Mouse (Mus musculus) midbrain, embryonic 15.5 days (tissue): ENCODE data around the gene Sdk2. TPM values are rescaled to one million over a fixed set of nuclear protein-coding genes. Genes with fewer than 3 reads are reported as not detected.

Experiments used
- ATAC-seq: fragments of 200-750 bp; cut with Nextera tagmentation; replicated peaks from 2 replicates; pipeline ENCODE4 v1.8.0; 2017; ENCODE audit warnings: moderate TSS enrichment
- H3K27ac ChIP-seq: fragments of 300-500 bp; sonication (generic); 2 replicates; pipeline ENCODE4 v1.5.1; 2015; ENCODE audit warnings: mild to moderate bottlenecking, inconsistent platforms
- H3K27me3 ChIP-seq: fragments of 300-500 bp; sonication (generic); replicated peaks from 2 replicates; pipeline ENCODE4 v1.6.1; 2015; ENCODE audit warnings: inconsistent platforms
- H3K36me3 ChIP-seq: fragments of 300-500 bp; sonication (generic); replicated peaks from 2 replicates; pipeline ENCODE4 v1.6.1; 2015; ENCODE audit warnings: inconsistent platforms
- H3K4me1 ChIP-seq: fragments of 300-500 bp; sonication (generic); 2 replicates; pipeline ENCODE4 v1.6.1; 2015; ENCODE audit warnings: inconsistent platforms
- H3K4me2 ChIP-seq: fragments of 300-500 bp; sonication (generic); 2 replicates; pipeline ENCODE4 v1.6.1; 2015; ENCODE audit warnings: inconsistent platforms, mild to moderate bottlenecking, moderate library complexity
- H3K4me3 ChIP-seq: fragments of 300-500 bp; sonication (generic); 2 replicates; pipeline ENCODE4 v1.5.1; 2015; ENCODE audit warnings: mild to moderate bottlenecking, inconsistent platforms
- H3K9ac ChIP-seq: fragments of 300-500 bp; sonication (generic); 2 replicates; pipeline ENCODE4 v1.6.1; 2015; ENCODE audit warnings: mild to moderate bottlenecking, inconsistent platforms
- H3K9me3 ChIP-seq: fragments of 300-500 bp; sonication (generic); 2 replicates; pipeline ENCODE4 v1.6.1; 2016; ENCODE audit warnings: inconsistent platforms
- WGBS: fragments of 180-500 bp; shearing (Covaris S2); methylation state at CpG from one replicate; pipeline ENCODE4 v1.1.7; 2015; ENCODE audit warnings: mixed read lengths; 5-methylcytosine and 5-hydroxymethylcytosine counted together
- polyA plus RNA-seq: library from polyadenylated mRNA; unstranded; fragments of >200 nt; fragmentation: Nextera tagmentation; extraction: Ambion mirVana; gene quantifications from 2 replicates; pipeline ENCODE4 v1.2.1, GENCODE M21; 2015

Gene Sdk2
- polyA plus RNA-seq, 1 experiment from 2014 or later, result 6.0 TPM

DNA sequence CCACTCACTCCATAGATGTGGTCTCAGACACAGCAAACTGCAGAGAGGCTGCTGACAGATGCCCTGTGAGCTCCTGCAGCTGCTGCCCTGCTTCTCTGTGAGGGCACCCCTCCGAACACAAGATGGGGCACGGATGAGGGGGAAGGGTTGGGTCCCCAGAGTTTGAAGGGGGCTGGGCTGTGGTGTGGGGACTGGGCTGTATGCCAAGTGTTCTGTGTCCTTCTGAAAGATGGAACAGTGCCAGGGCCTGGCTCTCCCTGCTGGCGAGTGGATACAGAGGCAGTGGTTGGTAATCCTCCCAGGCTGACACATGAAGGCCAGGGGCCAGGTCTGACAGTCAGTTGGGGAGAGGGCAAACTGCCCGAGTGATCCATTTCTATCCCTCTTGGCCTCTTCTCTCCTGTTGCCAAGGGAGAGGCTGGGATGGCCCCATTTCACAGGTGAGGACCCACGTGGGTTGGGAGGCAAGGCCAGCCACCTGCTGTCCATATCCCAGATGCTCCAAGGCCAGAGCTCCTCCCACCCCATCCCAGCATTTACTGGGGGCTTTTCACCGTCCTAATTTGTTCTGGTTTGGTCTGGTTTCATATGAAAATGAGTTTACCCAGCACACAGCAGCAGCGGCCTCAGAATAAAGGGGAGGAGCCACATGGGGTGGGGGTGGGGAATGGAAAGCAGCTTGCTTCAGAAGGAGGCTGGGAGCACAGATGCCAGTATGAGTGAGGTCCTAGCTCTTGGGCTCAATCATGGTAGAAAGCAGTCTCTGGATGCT is 84.9 kb downstream of the Sdk2 start:
- H3K27me3 ChIP-seq, result no peaks in the 10 kb centered on the region
- ATAC-seq, result peak; percentile 81
- peaks cover 32% of the 10 kb centered on the region for H3K4me1 ChIP-seq
- no peaks in the 10 kb centered on the region for H3K9me3 ChIP-seq
- WGBS, result 11% methylated on average over 7 of the region's 7 CpGs
- H3K36me3 ChIP-seq, result no peaks in the 10 kb centered on the region
- no peak overlapping the region for H3K9ac ChIP-seq
- H3K4me2 ChIP-seq, result 0 out of 2 replicates have a peak overlapping the region, but pooled peaks have one; percentile 1
- H3K4me3 ChIP-seq, result no peak overlapping the region
- H3K27ac ChIP-seq, result peak overlapping the region; percentile 58

GRCm38 (mm10) chr11:113981088-113981487 is 85.8 kb downstream of the Sdk2 start:
- peak overlapping the region; percentile 58; the same call in 1 of the 2 replicates for H3K27ac ChIP-seq
- H3K9me3 ChIP-seq, result no peaks in the 10 kb centered on the region
- no peak overlapping the region for H3K4me3 ChIP-seq
- peaks cover 34% of the 10 kb centered on the region for H3K4me1 ChIP-seq
- H3K4me2 ChIP-seq, result no peak overlapping the region
- H3K27me3 ChIP-seq, result no peaks in the 10 kb centered on the region
- 65% methylated on average over 6 of the region's 6 CpGs for WGBS
- ATAC-seq, result no peak
- H3K9ac ChIP-seq, result no peak overlapping the region
- H3K36me3 ChIP-seq, result no peaks in the 10 kb centered on the region

- H3K9me3 ChIP-seq, result no peaks in the 10 kb centered on the region
- no peak for ATAC-seq
- 95% methylated on average over 12 of the region's 12 CpGs for WGBS
- no peak overlapping the region for H3K9ac ChIP-seq
- H3K27ac ChIP-seq, result no peak overlapping the region
- peaks cover 44% of the 10 kb centered on the region for H3K4me1 ChIP-seq
- no peaks in the 10 kb centered on the region for H3K36me3 ChIP-seq
- no peaks in the 10 kb centered on the region for H3K27me3 ChIP-seq
- no peak overlapping the region for H3K4me3 ChIP-seq
- no peak overlapping the region for H3K4me2 ChIP-seq
Measured at GRCm38 (mm10) chr11:113978318-113978717, 88.5 kb downstream of the Sdk2 start.

- Histone ChIP-seq H3K4me3 (no peak overlapping the region), H3K9ac (no peak overlapping the region), H3K27ac (peak overlapping the region; percentile 70), H3K4me1 (peaks cover 37% of the 10 kb centered on the region), H3K36me3 (no peaks in the 10 kb centered on the region), H3K4me2 (no peak overlapping the region), H3K27me3 (no peaks in the 10 kb centered on the region), H3K9me3 (no peaks in the 10 kb centered on the region)
- ATAC-seq, result no peak
- WGBS, result 39% methylated on average over 3 of the region's 3 CpGs
Measured at GRCm38 (mm10) chr11:113975667-113975970, 91.2 kb downstream of the Sdk2 start.

DNA sequence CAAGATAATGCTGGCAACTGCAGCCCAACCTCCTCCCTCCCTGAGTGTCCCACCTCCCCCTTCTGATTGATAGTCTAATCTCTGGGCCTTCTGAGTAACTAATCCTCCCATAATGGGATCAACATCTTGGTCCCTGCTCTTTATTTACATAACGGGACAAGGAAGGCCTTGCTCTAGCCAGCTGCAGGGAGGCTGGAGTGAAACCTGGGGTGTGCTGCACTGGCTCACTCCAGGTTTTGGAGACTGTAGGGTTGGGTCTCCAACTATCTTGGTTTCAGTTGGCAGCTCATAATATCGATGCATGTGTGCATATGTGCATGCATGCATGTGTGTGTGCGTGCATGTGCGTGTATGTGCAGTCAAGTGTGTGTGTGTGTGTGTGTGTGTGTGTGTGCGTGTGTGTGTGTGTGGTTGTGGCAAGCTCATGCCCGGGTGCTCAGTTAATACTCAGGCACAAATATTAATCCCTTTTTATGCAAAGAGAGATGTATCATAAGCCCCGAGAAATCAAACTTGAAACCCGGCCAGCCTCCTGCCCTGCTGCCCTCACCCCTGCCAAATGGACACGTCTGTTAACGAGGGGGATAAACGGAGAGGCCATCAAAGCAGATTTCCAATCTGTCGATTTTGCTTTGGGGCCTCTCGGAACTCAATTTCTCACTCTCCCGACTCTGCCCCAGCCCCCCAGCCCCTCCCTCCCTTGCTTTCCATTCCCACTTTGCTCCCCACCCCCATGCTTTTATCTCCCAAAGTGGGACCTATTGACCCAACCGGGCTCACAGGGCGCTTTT is 91.8 kb downstream of the Sdk2 start:
- no peaks in the 10 kb centered on the region for H3K36me3 ChIP-seq
- H3K27ac ChIP-seq, result peak overlapping the region; percentile 70
- H3K9ac ChIP-seq, result no peak overlapping the region
- ATAC-seq, result peak; percentile 37
- peaks cover 37% of the 10 kb centered on the region for H3K4me1 ChIP-seq
- no peaks in the 10 kb centered on the region for H3K9me3 ChIP-seq
- 16% methylated on average over 16 of the region's 16 CpGs for WGBS
- no peak overlapping the region for H3K4me3 ChIP-seq
- no peaks in the 10 kb centered on the region for H3K27me3 ChIP-seq
- H3K4me2 ChIP-seq, result no peak overlapping the region

GRCm38 (mm10) chr11:113972517-113972872 is 94.4 kb downstream of the Sdk2 start:
- H3K9ac ChIP-seq, result no peak overlapping the region
- H3K4me3 ChIP-seq, result no peak overlapping the region
- no peaks in the 10 kb centered on the region for H3K9me3 ChIP-seq
- H3K27ac ChIP-seq, result peak overlapping the region; percentile 56; the same call in 1 of the 2 replicates
- WGBS, result 70% methylated on average over 3 of the region's 3 CpGs
- H3K4me1 ChIP-seq, result peaks cover 37% of the 10 kb centered on the region
- ATAC-seq, result no peak
- no peaks in the 10 kb centered on the region for H3K27me3 ChIP-seq
- H3K4me2 ChIP-seq, result no peak overlapping the region
- no peaks in the 10 kb centered on the region for H3K36me3 ChIP-seq

- H3K9me3 ChIP-seq, result no peaks in the 10 kb centered on the region
- 71% methylated on average over 19 of the region's 19 CpGs for WGBS
- H3K4me3 ChIP-seq, result no peak overlapping the region
- peak overlapping the region; percentile 56; the same call in 1 of the 2 replicates for H3K27ac ChIP-seq
- H3K4me1 ChIP-seq, result peaks cover 35% of the 10 kb centered on the region
- H3K27me3 ChIP-seq, result no peaks in the 10 kb centered on the region
- ATAC-seq, result peak; percentile 59; the same call in 1 of the 2 replicates
- H3K4me2 ChIP-seq, result no peak overlapping the region
- no peak overlapping the region for H3K9ac ChIP-seq
- no peaks in the 10 kb centered on the region for H3K36me3 ChIP-seq
Measured at GRCm38 (mm10) chr11:113971609-113972516, 95.0 kb downstream of the Sdk2 start.

DNA sequence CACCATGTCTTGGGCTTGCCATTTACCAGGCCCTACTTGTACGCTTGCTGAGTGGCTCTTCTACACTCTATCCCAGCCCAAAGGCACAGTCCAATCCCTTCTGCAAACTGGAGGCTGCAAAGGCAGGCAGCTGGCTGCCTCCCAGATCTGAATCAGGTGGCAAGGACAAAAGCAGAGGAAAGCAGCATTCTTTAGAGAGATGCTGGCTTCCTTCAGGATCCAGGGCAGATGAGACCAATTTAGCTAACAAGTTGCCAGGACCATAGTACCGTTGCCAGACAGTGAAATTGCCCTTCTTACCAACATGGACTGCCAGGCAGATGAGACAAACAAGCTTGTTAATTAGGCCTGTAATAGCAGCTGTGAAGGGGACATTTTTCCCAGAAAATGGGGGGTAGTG is 96.8 kb downstream of the Sdk2 start:
- 63% methylated on average over 2 of the region's 2 CpGs for WGBS

DNA sequence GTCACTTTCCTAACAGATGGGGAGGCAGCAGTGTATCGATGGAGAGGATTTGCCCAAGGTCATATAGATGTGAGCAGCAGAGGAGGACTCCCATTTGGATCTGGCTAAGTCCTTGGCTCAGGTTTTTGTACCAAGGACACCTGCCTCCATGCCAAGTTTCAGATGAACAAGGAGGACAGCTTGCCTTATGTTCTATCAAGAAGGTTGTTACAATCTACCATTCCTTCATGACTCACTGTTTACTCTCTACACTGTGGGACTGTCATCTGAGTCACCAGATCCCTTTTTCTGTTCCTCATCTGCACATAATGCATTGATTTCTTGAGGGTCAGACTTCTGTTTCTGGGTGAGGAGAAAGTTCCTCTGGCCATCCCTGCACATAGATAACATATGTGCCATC is 101.6 kb downstream of the Sdk2 start:
- Histone ChIP-seq H3K27me3 (no peaks in the 10 kb centered on the region), H3K4me2 (no peak overlapping the region), H3K4me1 (no peaks in the 10 kb centered on the region), H3K27ac (no peak overlapping the region), H3K4me3 (no peak overlapping the region), H3K9ac (no peak overlapping the region), H3K9me3 (0 out of 2 replicates have a peak, but pooled peaks cover 10% of the 10 kb centered on the region), H3K36me3 (no peaks in the 10 kb centered on the region)
- no peak for ATAC-seq
- 100% methylated on average over 1 of the region's 1 CpGs for WGBS

More for the DNA sequence above, 96.8 kb downstream of the Sdk2 start:
- no peaks in the 10 kb centered on the region for H3K27me3 ChIP-seq
- ATAC-seq, result no peak
- no peak overlapping the region for H3K27ac ChIP-seq
- H3K4me1 ChIP-seq, result peaks cover 23% of the 10 kb centered on the region
- no peaks in the 10 kb centered on the region for H3K36me3 ChIP-seq
- no peak overlapping the region for H3K9ac ChIP-seq
- no peak overlapping the region for H3K4me3 ChIP-seq
- no peak overlapping the region for H3K4me2 ChIP-seq
- H3K9me3 ChIP-seq, result 0 out of 2 replicates have a peak, but pooled peaks cover 10% of the 10 kb centered on the region

DNA sequence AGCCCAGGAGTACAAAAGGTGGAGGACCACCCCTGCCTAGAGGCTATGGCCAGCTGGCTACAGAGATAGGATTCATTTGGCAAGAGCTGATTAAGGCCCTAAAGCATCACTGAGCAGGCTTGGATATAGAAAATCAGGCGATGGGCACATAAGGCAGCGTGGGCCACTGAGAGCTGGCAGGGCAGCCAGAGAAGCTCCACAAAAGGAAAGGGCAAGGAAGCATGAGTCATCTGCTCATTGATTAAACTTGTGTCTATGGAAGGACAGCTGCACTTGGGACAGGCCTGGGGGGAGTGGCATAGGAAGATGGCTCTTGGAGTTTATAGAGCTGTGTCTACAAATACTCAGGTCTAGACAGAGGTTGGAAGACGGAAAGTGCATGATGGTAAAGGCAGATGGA is 104.1 kb downstream of the Sdk2 start:
- WGBS, result 90% methylated on average over 3 of the region's 3 CpGs
- Histone ChIP-seq H3K4me3 (no peak overlapping the region), H3K27ac (no peak overlapping the region), H3K36me3 (no peaks in the 10 kb centered on the region), H3K9me3 (0 out of 2 replicates have a peak, but pooled peaks cover 10% of the 10 kb centered on the region), H3K27me3 (no peaks in the 10 kb centered on the region), H3K4me2 (no peak overlapping the region), H3K4me1 (no peaks in the 10 kb centered on the region), H3K9ac (no peak overlapping the region)
- no peak for ATAC-seq

DNA sequence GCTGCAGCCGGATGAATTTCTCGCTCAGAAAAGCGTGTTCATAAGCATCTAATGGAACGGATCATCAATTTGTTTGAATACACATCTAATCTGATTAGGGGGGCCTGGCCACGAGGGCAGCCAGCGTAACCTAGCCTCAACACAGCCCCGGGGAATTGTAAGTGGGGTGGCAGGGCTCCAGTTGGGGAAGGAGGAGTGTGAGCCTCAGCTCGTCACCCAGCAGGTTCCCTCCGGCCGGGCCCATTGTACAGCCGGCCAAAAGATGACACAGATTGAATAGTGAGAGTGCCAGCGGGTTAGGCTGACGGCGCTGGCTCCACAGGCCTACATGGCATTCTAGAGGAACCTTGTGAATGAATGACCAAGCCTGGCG is 115.2 kb downstream of the Sdk2 start:
- peak; percentile 35; the same call in 1 of the 2 replicates for ATAC-seq
- Histone ChIP-seq H3K9ac (no peak overlapping the region), H3K4me2 (peak overlapping the region; percentile 2; the same call in 1 of the 2 replicates)

More for the DNA sequence above, 115.2 kb downstream of the Sdk2 start:
- whole genome bisulfite sequencing, result 13% methylated on average over 15 of the region's 15 CpGs
- peak overlapping the region; percentile 11 for H3K27ac ChIP-seq
- H3K4me1 ChIP-seq, result peaks cover 25% of the 10 kb centered on the region
- no peak overlapping the region for H3K4me3 ChIP-seq
- H3K27me3 ChIP-seq, result 0 out of 2 replicates have a peak, but pooled peaks cover 3% of the 10 kb centered on the region
- no peaks in the 10 kb centered on the region for H3K36me3 ChIP-seq
- no peaks in the 10 kb centered on the region for H3K9me3 ChIP-seq
